Mouse (Mus musculus) ovary, adult 18-20 months (tissue): ENCODE measurements around the gene Tsr1.

Source experiments
- DNase-seq: peaks from one replicate; pipeline ENCODE4 v3.0.0; 2022; ENCODE audit warnings: low spot score, mixed read lengths

Gene Tsr1

GRCm38 (mm10) chr11:74897678-74898516 lies at the start of gene Tsr1:
TSS of gene Tsr1 (plus strand) at chr11:74898071.
- DNase-seq = peak; percentile 87

DNA sequence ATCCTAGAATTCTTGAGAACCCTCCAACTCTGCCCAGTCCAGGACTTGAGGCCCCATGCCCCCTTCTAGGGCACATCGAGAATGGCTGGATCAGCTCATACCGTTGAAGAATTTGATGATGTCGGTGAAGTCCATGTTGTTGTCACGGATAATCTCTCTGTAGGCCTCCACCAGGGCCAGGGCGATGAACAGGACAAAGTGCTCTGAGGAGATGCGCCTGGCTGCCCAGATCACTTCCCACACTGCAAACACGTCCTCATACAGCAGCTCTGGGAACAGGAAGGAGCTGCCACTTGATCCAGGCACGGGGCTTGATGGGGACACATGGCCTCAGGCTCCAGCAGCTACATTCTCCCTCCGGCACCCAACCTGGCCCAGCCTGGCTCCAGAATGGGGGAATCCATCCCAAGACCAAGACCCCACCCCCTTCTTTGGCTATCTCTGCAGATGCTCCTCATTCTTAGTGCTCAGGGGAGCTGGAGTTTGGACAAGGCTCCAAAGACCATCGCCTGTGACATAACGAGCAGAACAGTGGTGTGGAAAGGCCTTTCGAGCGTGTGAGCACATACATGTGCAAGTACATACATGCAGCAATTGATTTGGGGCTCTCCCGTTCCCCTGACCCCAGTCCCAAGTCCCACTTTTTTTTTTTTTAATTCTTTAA lies 46.7 kb upstream of the Tsr1 start:
- no peak for DNase-seq

GRCm38 (mm10) chr11:74857756-74858155 lies 40.1 kb upstream of the Tsr1 start:
- no peak for DNase-seq

DNA sequence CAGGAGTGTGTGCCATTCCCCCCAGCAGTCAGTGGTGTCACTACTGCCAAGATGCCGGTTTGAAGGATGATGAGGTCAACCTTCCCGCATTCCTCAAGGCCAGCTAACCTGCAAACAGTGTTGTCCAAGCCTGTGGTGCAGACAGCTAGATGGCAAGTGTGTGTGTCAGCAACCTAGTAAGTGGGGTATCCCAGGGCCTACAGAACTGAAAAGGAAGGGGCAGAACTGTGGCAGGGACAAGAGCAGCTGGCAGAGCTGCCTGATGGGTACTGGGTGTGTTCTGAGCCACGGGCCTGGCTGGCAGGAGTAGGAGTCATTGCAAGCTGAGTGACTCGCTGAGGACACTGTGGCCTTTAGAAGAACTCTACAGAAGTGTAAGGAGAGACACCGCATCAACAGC lies 35.7 kb upstream of the Tsr1 start:
- DNase-seq = no peak

DNA sequence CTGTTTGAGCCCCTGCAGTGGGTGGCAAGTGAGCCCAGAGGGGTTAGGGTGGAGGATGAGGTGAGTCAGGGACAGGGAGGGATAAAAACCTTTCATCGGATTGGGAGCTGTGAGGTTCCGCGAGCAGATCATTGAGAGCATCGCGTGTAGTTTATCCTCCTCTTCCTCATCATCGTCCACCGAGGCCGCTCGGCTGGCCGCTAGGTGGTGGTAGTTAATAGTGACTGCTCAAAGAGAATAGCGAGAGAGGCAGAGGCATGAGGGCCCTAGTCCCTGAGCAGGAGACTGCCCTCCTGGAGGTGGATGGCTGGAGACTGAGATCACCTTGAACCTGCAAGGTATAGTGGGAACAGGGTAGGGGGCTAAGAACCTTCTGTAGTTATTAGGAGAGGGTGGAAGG lies 34.4 kb upstream of the Tsr1 start:
- DNase-seq = no peak

DNA sequence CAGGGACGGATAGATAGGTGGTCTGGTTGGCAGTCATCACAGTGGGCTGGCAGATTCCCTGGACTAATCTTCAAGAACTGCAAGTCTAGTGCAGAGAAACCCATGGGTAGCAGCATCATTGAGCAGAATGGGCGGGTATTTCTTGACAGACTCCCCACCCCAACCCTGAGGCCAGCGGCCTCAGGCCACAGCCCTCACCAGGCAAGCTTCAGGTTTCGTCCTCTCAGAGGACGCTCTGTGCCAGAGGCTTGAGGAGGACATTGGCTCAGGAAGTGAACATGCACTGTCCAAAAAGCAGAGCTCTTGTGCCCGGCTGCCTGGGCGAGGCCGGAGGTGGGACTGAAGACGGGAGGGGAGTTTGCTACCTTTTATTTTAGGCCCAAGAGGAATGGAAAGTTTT lies 33.5 kb upstream of the Tsr1 start:
- no peak for DNase-seq

DNA sequence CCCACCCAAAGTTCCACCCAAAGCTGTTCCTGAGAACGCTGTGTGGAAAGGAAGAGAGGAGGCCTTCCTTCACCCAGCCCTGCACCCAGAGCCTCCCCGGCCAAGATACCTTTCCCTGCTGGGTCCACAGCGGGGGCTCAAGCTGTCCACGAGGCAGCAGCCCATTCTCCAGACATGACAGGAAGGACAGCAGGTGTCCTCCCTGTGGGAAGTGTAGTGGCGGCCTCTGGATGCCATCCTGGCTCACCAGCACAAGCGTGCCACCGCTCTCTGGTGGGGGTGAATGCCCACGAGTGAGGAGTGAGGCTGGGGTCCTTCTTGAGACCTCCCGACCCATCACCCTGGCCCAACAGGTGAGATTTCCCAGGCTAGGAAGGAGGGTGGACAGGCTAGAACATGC lies 32.6 kb upstream of the Tsr1 start:
- no peak for DNase-seq

GRCm38 (mm10) chr11:74866640-74867039 lies 31.2 kb upstream of the Tsr1 start:
- DNase-seq = peak; percentile 64

DNA sequence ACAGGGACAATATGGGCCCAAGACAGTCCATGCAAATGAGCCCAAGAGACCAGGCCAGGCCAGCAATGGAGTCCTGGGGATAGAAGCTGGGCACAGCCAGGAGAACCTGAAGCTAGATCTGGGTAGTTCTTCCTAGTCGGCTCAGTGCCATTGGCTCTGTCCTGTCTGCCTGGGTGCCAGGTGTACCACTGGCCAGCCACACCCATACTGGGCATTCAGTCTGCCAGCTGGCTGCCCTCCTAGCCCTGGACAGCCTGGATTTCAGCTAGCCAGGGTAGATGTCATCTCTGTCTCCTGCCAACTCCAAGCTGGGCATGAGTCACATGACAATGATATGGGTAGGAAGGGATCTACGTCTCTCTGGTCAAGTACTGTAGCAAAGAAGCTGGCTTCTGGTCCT lies 30.7 kb upstream of the Tsr1 start:
- DNase-seq = peak; percentile 36

- DNase-seq = no peak
Observed at GRCm38 (mm10) chr11:74868046-74868760, 29.7 kb upstream of the Tsr1 start.

GRCm38 (mm10) chr11:74869603-74870002 lies 28.3 kb upstream of the Tsr1 start:
- no peak for DNase-seq

DNA sequence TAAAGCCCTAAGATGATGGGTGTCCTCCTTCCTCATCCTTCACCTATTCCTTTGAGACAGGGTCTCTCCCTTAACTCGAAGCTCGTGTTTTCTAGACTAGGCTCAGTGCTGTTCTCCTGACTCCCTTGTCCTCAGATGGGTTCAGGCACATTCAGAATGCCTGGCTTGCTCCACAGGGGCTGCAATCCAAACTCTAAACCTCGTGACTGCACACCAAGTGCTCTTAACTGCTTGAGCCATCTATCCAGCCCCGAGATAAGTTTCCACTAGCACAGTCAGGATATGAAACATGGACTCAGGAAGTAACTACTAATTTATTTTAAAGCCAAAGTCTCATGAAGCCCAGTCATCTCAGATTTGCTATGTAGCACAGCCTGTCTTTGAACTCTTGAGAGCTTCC lies 27.3 kb upstream of the Tsr1 start:
- DNase-seq = no peak

GRCm38 (mm10) chr11:74870991-74871622 lies 26.8 kb upstream of the Tsr1 start:
- DNase-seq = no peak

DNA sequence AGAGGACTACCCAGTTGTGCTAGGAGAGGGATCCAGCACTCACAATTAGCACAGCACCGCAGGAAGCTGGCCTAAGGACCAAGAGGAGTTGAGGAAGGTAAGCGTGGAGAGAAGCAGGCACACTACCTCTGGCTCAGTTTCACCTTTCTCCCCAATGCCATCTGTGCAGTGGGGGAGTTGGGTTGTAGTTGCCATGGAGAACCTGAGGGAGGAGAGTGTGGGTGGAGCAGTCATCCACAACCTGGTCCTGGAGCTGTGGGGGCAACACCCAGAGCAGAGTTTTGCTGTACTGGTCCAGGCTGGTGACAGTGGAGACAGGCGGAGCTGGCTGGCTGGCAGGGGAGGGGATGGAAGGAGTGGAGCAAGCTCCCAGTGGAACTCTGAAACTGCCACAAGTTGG lies 23.2 kb upstream of the Tsr1 start:
- no peak for DNase-seq

DNA sequence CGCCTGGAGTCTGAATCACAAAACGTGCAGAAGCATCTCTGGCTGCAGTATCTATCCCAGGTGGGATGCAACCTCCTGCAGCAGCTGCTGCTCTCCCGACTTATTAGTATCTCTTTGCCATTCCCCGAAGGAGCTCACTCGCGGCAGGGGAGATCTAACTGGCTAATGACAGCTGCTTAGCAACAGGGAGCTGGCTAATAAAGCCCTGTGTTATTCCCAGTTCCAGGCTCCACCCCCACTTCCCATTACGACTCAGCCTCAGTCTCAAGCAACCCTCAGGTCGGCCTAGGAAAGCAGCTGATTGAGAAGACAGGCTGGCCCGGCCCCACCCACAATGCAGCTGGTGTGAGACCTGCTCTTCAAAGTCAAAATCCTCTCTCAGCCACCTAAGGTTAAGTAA lies 21.1 kb upstream of the Tsr1 start:
- DNase-seq = no peak

DNA sequence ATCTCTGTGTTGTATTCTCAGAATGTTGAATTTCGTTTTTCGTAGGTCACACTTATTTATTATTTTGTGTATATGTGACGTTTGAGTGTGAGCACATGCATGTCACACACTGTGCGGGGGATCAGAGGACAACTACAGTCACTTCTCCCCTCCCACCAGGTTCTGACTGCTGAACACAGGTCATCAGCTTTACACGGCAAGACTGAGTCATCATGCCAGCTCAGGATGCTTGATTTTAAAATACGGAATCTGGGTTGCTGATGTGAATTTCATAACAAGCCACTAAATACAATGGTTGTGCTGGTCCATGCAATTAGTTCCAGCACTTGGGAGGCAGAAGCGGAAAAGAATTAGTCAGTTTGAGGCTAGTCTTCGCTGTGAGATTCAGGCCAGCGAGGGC lies 16.9 kb upstream of the Tsr1 start:
- no peak for DNase-seq

DNA sequence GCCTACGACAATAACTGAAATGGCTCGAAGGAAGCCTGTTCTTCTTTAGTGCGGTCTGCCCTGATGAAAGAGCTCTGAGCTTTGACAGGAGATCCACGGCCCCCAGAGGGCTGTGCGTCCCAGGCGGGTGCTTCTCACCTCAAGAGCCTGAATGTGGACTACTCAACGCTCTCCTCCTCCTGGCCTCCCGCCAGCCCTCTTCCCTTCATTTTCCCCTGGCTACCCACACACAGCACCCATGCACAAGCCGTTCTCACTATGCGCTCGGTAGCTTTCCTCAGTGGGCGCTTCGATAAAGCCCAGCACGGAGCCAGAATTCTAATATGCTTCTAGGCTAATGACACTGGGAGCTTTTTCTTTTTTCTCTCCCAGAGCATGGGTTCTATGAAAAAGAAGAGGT lies 15.9 kb upstream of the Tsr1 start:
- DNase-seq = no peak

DNA sequence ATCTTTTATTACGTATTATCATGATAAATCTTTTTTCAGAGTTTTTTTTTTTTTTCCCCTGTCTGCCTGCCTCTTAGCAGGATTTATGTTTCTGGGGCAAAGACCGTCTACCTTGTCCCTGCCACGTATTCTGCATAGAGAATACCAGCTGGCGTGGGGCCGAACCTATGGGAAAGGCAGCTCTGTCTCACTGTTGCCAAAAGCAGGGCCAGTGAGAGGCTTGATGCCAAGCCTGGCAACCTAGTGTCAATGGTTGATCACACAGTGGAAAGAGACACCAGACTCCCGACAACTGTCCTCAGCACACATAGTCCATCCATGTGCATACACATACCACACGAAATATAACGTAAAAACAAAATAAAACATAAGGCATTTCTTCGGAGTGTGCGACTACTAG lies 14.8 kb upstream of the Tsr1 start:
- no peak for DNase-seq

DNA sequence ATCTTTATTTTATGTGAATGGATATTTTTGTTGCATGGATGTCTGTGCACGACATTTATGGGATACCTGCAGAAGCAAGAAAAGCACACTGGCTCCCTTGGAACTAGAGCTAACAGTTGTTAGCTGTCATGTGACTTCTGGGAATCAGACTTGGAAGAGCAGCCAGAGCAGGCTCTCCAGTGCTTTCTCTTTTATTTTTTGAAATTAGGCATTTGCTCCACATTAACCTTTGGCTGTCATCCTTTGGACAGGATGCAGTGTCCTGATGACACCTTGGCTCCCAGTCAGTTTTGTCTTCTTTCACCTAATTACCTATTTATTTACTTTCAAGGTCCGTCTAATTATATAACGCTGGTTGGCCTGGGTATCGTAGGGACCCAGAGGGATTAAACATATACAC lies 3.3 kb upstream of the Tsr1 start:
- no peak for DNase-seq

DNA sequence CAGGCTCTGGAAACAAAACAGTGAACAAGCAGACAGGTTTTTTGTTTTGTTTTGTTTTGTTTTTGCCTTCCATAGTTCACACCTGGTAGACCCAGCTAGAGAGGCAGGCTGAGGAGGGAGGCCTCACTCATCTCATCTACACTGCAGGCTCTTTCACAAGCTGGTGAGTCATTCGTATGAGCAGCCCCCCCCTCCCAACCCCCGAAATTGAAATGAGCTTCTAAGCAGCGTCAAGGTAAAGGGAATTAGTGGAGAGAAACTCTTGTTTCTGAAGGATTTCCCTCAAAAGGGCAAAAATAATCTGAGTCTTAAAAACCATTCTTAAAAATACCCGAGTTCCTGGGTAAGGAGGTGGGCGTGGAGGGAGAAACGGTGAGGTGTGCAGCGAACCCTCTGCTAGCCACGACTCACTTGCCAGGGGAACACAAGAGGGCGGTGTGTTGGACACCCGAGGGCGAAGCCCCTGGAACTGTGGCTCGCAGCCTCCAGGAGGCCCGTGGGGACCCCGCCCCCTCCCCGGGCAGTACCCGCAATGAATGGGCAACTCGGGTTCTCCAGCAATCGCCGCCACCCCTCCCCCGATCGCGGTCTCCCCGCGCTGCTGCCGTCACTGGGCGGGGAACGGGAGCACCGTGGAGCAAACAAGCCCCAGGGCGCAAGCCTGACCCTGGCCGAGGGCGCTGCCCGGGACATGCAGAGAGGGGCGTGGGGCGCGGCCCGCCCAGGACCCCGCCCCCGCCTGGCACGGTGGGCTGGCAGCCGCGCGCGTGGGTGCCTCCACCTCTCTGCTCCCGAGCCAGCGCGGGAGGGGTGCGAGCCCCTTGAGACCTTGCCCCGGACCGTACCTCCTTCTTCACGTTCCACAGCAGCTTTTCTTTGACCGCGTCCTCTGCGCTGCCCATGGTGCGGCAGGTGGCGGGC lies 1.6 kb upstream of the Tsr1 start:
- DNase-seq = peak; percentile 73

- peak; percentile 66 for DNase-seq
Observed at GRCm38 (mm10) chr11:74896901-74897677, 782 bp upstream of the Tsr1 start, which contains the start of gene Sgsm2. TSS of gene Sgsm2 (minus strand) at chr11:74897060.
